Mouse (Mus musculus): ENCODE results near the gene Ggps1. TPM values are rescaled to one million over a fixed set of nuclear protein-coding genes. Genes with fewer than 3 reads are reported as not detected.
"Not testable (repeated sequence)": the region's sequence is repeated elsewhere in the genome, so short reads cannot be mapped to it uniquely, and the experiment has no call there.

Ggps1 gene
- polyA plus RNA-seq, 1 experiment from 2014 or later: 46.8 TPM

GRCm38 (mm10) chr13:14063942-14064271 lies 619 bp upstream of the Ggps1 start:
- no peaks in the 10 kb centered on the region for H3K27me3 ChIP-seq (replicated peaks)
- H3K4me3 ChIP-seq (replicated peaks): peak overlapping the region; percentile 99
- H3K27ac ChIP-seq: peak overlapping the region; percentile 99
- 0 out of 2 replicates have a peak, but pooled peaks cover 5% of the 10 kb centered on the region for H3K4me1 ChIP-seq (replicated peaks)
- no peaks in the 10 kb centered on the region for H3K36me3 ChIP-seq
- peak; percentile 64 for ATAC-seq
- H3K4me2 ChIP-seq (replicated peaks): peak overlapping the region; percentile 70
- 0% methylated on average over 26 of the region's 31 CpGs for WGBS
- no peaks in the 10 kb centered on the region for H3K9me3 ChIP-seq
- peak overlapping the region; percentile 97 for H3K9ac ChIP-seq

GRCm38 (mm10) chr13:14062209-14063012 lies 877 bp downstream of the Ggps1 start:
- Histone ChIP-seq H3K27me3 (replicated peaks) (no peaks in the 10 kb centered on the region), H3K4me1 (replicated peaks) (0 out of 2 replicates have a peak, but pooled peaks cover 5% of the 10 kb centered on the region), H3K4me2 (replicated peaks) (peak overlapping the region; percentile 67), H3K9me3 (no peaks in the 10 kb centered on the region), H3K27ac (peak overlapping the region; percentile 96), H3K4me3 (replicated peaks) (peak overlapping the region; percentile 99), H3K36me3 (no peaks in the 10 kb centered on the region), H3K9ac (peak overlapping the region; percentile 70)
- no peak for ATAC-seq
- WGBS: 6% methylated on average over 11 of the region's 11 CpGs

DNA sequence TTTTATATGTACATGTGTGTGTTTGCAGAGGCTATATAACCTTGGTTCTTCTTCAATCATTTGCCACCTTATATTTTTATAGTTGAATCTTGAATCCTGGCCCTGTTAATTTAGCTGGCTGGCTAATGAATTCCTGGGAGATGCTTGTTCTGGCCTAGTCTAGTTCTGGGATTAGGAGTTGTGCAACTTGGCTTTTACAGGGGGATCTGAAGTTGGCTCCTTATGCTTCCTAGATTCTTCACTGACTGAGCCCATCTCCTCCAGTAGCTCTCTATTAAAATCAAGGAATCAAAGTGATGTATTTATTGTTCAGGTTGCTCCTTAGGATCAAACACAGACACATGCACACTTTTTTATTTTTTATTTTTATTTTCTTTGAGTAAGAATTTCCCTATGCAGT lies 3.7 kb downstream of the Ggps1 start:
- H3K9me3 ChIP-seq: no peaks in the 10 kb centered on the region
- no peak overlapping the region for H3K4me2 ChIP-seq (replicated peaks)
- no peak overlapping the region for H3K4me3 ChIP-seq (replicated peaks)
- no peaks in the 10 kb centered on the region for H3K27me3 ChIP-seq (replicated peaks)
- no peak overlapping the region for H3K9ac ChIP-seq
- no peak for ATAC-seq
- 0 out of 2 replicates have a peak, but pooled peaks cover 5% of the 10 kb centered on the region for H3K4me1 ChIP-seq (replicated peaks)
- peaks cover 7% of the 10 kb centered on the region; the same call in 1 of the 2 replicates for H3K36me3 ChIP-seq
- no peak overlapping the region for H3K27ac ChIP-seq

DNA sequence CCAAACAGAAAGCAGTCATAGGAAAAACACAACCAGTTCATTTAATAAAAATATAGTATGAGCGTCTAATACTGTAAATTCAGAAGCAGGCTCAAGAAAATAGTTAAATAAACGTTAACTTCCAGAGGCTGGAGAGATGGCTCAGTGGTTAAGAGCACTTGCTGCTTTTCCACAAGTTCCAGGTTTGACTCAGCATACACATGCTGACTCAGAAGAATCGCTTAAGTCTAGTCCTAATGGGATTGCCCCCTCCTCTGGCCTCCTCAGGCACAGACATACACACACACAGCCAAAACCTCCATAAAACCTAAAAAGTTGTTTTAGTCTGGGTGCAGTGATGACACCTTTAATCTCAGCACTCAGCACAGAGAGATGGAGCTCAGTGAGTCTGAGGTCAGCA lies 6.5 kb downstream of the Ggps1 start:
- Histone ChIP-seq H3K27ac (no peak overlapping the region), H3K9me3 (no peaks in the 10 kb centered on the region), H3K4me1 (replicated peaks) (0 out of 2 replicates have a peak, but pooled peaks cover 2% of the 10 kb centered on the region), H3K27me3 (replicated peaks) (no peaks in the 10 kb centered on the region), H3K4me3 (replicated peaks) (no peak overlapping the region), H3K9ac (no peak overlapping the region), H3K4me2 (replicated peaks) (no peak overlapping the region), H3K36me3 (peaks cover 17% of the 10 kb centered on the region)
- 93% methylated on average over 3 of the region's 3 CpGs for WGBS
- ATAC-seq: no peak

- WGBS: 95% methylated on average over 1 of the region's 1 CpGs
- no peak for ATAC-seq
- peaks cover 14% of the 10 kb centered on the region for H3K36me3 ChIP-seq
Observed at GRCm38 (mm10) chr13:14049878-14050277, 13.4 kb downstream of the Ggps1 start.

GRCm38 (mm10) chr13:14044521-14044920 lies 18.8 kb downstream of the Ggps1 start:
- H3K27ac ChIP-seq: no peak overlapping the region
- no peak overlapping the region for H3K9ac ChIP-seq
- H3K4me1 ChIP-seq (replicated peaks): peaks cover 4% of the 10 kb centered on the region; the same call in 1 of the 2 replicates
- H3K36me3 ChIP-seq: no peaks in the 10 kb centered on the region
- H3K9me3 ChIP-seq: no peaks in the 10 kb centered on the region
- WGBS: 83% methylated on average over 2 of the region's 2 CpGs
- ATAC-seq: no peak
- no peak overlapping the region for H3K4me2 ChIP-seq (replicated peaks)
- no peak overlapping the region for H3K4me3 ChIP-seq (replicated peaks)
- no peaks in the 10 kb centered on the region for H3K27me3 ChIP-seq (replicated peaks)

More at GRCm38 (mm10) chr13:14049878-14050277, 13.4 kb downstream of the Ggps1 start:
- no peaks in the 10 kb centered on the region for H3K9me3 ChIP-seq
- no peaks in the 10 kb centered on the region for H3K27me3 ChIP-seq (replicated peaks)
- no peak overlapping the region for H3K4me2 ChIP-seq (replicated peaks)
- H3K4me1 ChIP-seq (replicated peaks): no peaks in the 10 kb centered on the region
- no peak overlapping the region for H3K27ac ChIP-seq
- H3K4me3 ChIP-seq (replicated peaks): no peak overlapping the region
- no peak overlapping the region for H3K9ac ChIP-seq

GRCm38 (mm10) chr13:14043851-14044250 lies 19.4 kb downstream of the Ggps1 start:
- Histone ChIP-seq H3K4me2 (replicated peaks) (no peak overlapping the region), H3K9me3 (no peaks in the 10 kb centered on the region), H3K9ac (no peak overlapping the region), H3K27me3 (replicated peaks) (no peaks in the 10 kb centered on the region), H3K4me3 (replicated peaks) (no peak overlapping the region), H3K27ac (no peak overlapping the region), H3K36me3 (no peaks in the 10 kb centered on the region), H3K4me1 (replicated peaks) (peaks cover 4% of the 10 kb centered on the region; the same call in 1 of the 2 replicates)
- no peak for ATAC-seq

GRCm38 (mm10) chr13:14040186-14040585 lies 23.1 kb downstream of the Ggps1 start:
- Histone ChIP-seq H3K9ac (no peak overlapping the region), H3K27ac (peak overlapping the region; percentile 91; the same call in 1 of the 2 replicates), H3K4me1 (replicated peaks) (peaks cover 7% of the 10 kb centered on the region; the same call in 1 of the 2 replicates), H3K36me3 (no peaks in the 10 kb centered on the region), H3K9me3 (no peaks in the 10 kb centered on the region), H3K4me2 (replicated peaks) (peak overlapping the region; percentile 87), H3K27me3 (replicated peaks) (no peaks in the 10 kb centered on the region), H3K4me3 (replicated peaks) (peak overlapping the region; percentile 52)
- whole genome bisulfite sequencing: 15% methylated on average over 5 of the region's 5 CpGs
- peak; percentile 65 for ATAC-seq

GRCm38 (mm10) chr13:14039292-14039965 lies 23.9 kb downstream of the Ggps1 start, which contains the start of gene Tbce:
Tbce (minus strand) TSS chr13:14039638.
- no peaks in the 10 kb centered on the region for H3K27me3 ChIP-seq (replicated peaks)

DNA sequence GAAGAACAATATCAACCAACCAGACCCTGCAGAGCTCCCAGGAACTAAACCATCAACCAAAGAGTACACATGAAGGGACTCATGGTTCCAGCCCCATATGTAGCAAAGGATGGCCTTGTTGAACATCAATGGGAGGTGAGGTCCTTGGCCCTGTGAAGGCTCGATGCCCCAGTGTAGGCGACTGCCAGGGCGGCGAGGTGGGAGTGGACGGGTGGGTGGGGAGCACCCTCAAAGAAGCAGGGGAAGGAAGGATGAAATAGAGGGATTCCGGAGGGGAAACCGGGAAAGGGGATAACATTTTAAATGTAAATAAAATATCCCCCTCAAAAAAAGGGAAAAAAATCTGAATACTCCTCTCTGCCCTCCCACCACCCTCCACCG lies 24.4 kb downstream of the Ggps1 start:
- WGBS: 5% methylated on average over 8 of the region's 8 CpGs
- H3K27me3 ChIP-seq (replicated peaks): no peaks in the 10 kb centered on the region
- peak; percentile 21 for ATAC-seq

More at GRCm38 (mm10) chr13:14039292-14039965, 23.9 kb downstream of the Ggps1 start, which contains the start of gene Tbce:
- Histone ChIP-seq H3K27ac (peak within 1 kb of the TSS; percentile 91), H3K4me1 (replicated peaks) (peaks cover 7% of the 10 kb centered on the region; the same call in 1 of the 2 replicates), H3K4me3 (replicated peaks) (peak within 1 kb of the TSS; percentile 52), H3K4me2 (replicated peaks) (peak within 1 kb of the TSS; percentile 87), H3K36me3 (no peaks in the 10 kb centered on the region), H3K9ac (peak within 1 kb of the TSS; percentile 72), H3K9me3 (no peaks in the 10 kb centered on the region)
- ATAC-seq: peak; percentile 95
- WGBS: under 1% methylated on average over 35 of the region's 35 CpGs

DNA sequence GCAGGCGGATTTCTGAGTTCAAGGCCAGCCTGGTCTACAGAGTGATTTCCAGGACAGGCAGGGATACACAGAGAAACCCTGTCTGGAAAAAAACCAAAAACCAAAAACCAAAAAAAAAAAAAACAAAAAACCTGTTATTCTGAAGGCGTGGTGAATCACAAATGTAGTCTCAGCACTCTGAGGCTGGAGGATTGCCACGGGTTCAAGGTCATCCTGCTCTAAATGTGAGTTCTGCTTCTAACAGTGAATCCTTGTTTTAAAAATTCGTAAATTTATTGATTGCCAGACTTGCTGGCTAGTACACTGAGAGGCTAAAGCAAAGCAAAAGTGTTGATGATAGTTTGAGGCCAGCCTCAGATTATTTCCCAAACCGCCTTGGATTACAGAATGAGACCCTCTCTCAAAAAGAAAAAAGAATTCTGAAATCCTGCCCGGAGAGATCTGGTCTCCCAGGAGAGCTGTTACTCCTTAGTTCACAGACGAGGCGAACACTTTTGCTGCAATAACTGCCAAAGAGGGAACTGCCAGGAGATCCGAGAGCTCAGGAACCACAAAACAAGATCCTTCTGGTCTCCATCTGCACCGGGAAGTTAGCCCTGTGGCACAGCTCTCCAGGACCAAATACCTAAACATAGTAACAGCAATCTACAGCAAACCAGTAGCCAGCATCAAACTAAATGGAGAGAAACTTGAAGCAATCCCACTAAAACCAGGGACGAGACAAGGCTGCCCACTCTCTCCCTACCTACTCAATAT lies 27.2 kb downstream of the Ggps1 start:
- Histone ChIP-seq H3K27me3 (replicated peaks) (no peaks in the 10 kb centered on the region), H3K9ac (no peak overlapping the region), H3K36me3 (no peaks in the 10 kb centered on the region), H3K4me2 (replicated peaks) (no peak overlapping the region), H3K4me3 (replicated peaks) (no peak overlapping the region), H3K27ac (no peak overlapping the region), H3K9me3 (no peaks in the 10 kb centered on the region), H3K4me1 (replicated peaks) (peaks cover 7% of the 10 kb centered on the region; the same call in 1 of the 2 replicates)
- ATAC-seq: no peak
- 91% methylated on average over 11 of the region's 11 CpGs for WGBS

More for the DNA sequence above, 24.4 kb downstream of the Ggps1 start:
- peak overlapping the region; percentile 72 for H3K9ac ChIP-seq
- peak overlapping the region; percentile 87 for H3K4me2 ChIP-seq (replicated peaks)
- H3K4me1 ChIP-seq (replicated peaks): peaks cover 7% of the 10 kb centered on the region; the same call in 1 of the 2 replicates
- H3K36me3 ChIP-seq: no peaks in the 10 kb centered on the region
- H3K4me3 ChIP-seq (replicated peaks): peak overlapping the region; percentile 52
- H3K27ac ChIP-seq: peak overlapping the region; percentile 91; the same call in 1 of the 2 replicates
- H3K9me3 ChIP-seq: no peaks in the 10 kb centered on the region

GRCm38 (mm10) chr13:14035352-14035751 lies 27.9 kb downstream of the Ggps1 start:
- H3K36me3 ChIP-seq; H3K4me3 ChIP-seq (replicated peaks); H3K4me1 ChIP-seq (replicated peaks); H3K27ac ChIP-seq; H3K27me3 ChIP-seq (replicated peaks); ATAC-seq; H3K9ac ChIP-seq; H3K9me3 ChIP-seq; H3K4me2 ChIP-seq (replicated peaks): not testable (repeated sequence)
- 90% methylated on average over 3 of the region's 3 CpGs for WGBS

Measured in intestine, embryonic 15.5 days (tissue).